Mouse (Mus musculus) spleen, adult 2 months (tissue): Measurements from ENCODE around the gene Gm11037. TPM values are rescaled to one million over a fixed set of nuclear protein-coding genes. Genes with fewer than 3 reads are reported as not detected.

Experiments
- DNase-seq, 2 experiments: peaks; one replicate each; pipeline versions ENCODE4 v3.0.0 to v3.0.0-alpha.2; 2012 to 2021; ENCODE audit warnings: low spot score in 2 of 2, low read depth in 1 of 2
- H3K27ac ChIP-seq: fragments of 200-500 bp; 2 replicates; pipeline ENCODE4 v1.5.1; 2012; ENCODE audit warnings: low read length, inconsistent platforms; ENCODE audit not compliant: insufficient read depth
- H3K27me3 ChIP-seq: fragments of 200-500 bp; 2 replicates; pipeline ENCODE4 v1.6.1; 2012; ENCODE audit warnings: mild to moderate bottlenecking, moderate library complexity, low read length, inconsistent platforms; ENCODE audit not compliant: control insufficient read depth, insufficient read depth
- H3K36me3 ChIP-seq: fragments of 200-500 bp; 2 replicates; pipeline ENCODE4 v1.6.1; 2012; ENCODE audit warnings: mild to moderate bottlenecking, low read length, inconsistent platforms; ENCODE audit not compliant: control insufficient read depth, insufficient read depth
- H3K4me1 ChIP-seq: fragments of 200-500 bp; 2 replicates; pipeline ENCODE4 v1.6.1; 2011; ENCODE audit warnings: inconsistent platforms; ENCODE audit not compliant: control insufficient read depth, insufficient read depth, insufficient read length
- H3K4me3 ChIP-seq: fragments of 200-500 bp; 2 replicates; pipeline ENCODE4 v1.5.1; 2011; ENCODE audit warnings: mild to moderate bottlenecking, inconsistent platforms; ENCODE audit not compliant: insufficient read depth, insufficient read length; ENCODE audit errors: extremely low read depth
- CTCF ChIP-seq: fragments of 200-500 bp; IDR thresholded peaks from 2 replicates; pipeline ENCODE4 v1.5.1; 2011; ENCODE audit warnings: mild to moderate bottlenecking, inconsistent platforms; ENCODE audit not compliant: insufficient read depth, insufficient read length, insufficient replicate concordance; ENCODE audit errors: extremely low read depth
- POLR2A ChIP-seq: fragments of 200-500 bp; IDR thresholded peaks from 2 replicates; pipeline ENCODE4 v1.6.1; 2011; ENCODE audit warnings: low read depth, low read length, inconsistent platforms
- whole genome bisulfite sequencing: fragments of 180-500 bp; shearing (Covaris S2); methylation state at CpG from one replicate; pipeline ENCODE4 v1.1.7; 2018; 5-methylcytosine and 5-hydroxymethylcytosine counted together
- polyA plus RNA-seq: library from polyadenylated mRNA; depleted of rRNA; stranded (reverse); fragments of >200 nt; gene quantifications from 2 replicates; pipeline ENCODE4 v1.2.3, GENCODE M21; 2012

Gm11037 gene
- polyA plus RNA-seq, 1 experiment = not detected

DNA sequence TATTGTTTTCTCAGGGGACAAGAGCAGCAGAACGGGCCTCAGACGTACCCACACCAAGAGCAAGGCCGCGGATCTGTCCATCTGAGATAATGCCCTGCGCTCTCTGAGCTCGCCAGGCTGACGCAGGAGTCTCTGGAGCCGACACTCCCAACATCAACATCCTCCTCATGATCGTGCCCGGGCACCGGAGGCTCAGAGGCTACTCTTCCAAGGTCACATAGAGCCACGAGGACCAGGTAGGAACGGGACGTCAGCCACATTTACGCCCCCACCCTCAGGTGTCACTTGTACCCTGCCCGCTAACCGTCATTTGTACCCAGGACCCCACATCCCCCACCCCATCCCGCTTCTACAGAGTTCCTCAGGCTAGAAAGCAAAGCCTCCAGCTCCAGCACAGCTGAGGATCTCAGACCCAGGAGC is 26.2 kb downstream of the Gm11037 start:
- H3K36me3 ChIP-seq = no peaks in the 10 kb centered on the region; the same call in 1 of the 2 replicates
- 1% methylated on average over 18 of the region's 18 CpGs for WGBS
- no peaks in the 10 kb centered on the region for H3K27me3 ChIP-seq
- DNase-seq = no peak
- H3K4me3 ChIP-seq = peak overlapping the region; percentile 67
- TF ChIP-seq CTCF = no peak
- no peak for TF ChIP-seq POLR2A
- H3K4me1 ChIP-seq = peaks cover 3% of the 10 kb centered on the region; the same call in 1 of the 2 replicates
- H3K27ac ChIP-seq = peak overlapping the region; percentile 35; the same call in 1 of the 2 replicates

DNA sequence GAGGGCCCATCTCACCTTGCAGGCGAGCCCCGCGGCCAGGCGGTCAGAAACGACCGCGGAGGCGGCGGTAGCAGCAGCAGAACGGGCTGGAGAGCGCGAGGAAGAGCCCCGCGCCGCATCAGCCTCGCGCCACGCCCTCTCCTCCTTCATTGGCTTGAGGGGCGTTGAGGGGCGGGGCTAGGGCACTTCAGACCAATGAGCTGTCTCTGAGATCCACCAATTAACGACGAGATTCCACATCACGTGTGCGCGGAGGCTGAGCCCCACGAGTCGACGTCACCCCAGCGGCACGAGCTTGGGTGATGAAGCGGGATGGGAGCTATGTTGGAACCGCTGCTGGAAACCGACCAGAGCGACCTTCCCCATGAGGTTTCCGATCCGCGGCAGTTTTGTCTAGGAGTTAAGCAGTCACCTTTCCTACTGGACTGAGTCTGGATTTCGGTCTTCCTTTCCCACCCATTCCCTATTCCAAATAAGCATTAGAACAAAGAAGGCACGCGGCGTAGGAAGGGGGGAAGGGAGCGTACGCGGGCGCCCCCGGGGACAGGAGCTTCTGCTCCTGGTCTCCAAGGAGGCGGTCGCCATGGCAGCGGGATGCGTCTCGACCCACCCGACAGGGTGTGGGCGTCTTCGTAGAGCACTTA is 26.8 kb downstream of the Gm11037 start, which contains the start of gene 1700037H04Rik:
Gene 1700037H04Rik, minus strand, starts transcription at position 144 of the 644 bp plus-strand sequence.
- H3K27ac ChIP-seq = peak within 1 kb of the TSS; percentile 35; the same call in 1 of the 2 replicates
- no peaks in the 10 kb centered on the region; the same call in 1 of the 2 replicates for H3K36me3 ChIP-seq
- H3K4me3 ChIP-seq = peak within 1 kb of the TSS; percentile 67
- WGBS = under 1% methylated on average over 54 of the region's 54 CpGs
- peak; percentile 96 to 97 for DNase-seq
- peaks cover 3% of the 10 kb centered on the region; the same call in 1 of the 2 replicates for H3K4me1 ChIP-seq
- peak; percentile 67; the same call in 1 of the 2 replicates for TF ChIP-seq POLR2A
- TF ChIP-seq CTCF = no peak
- no peaks in the 10 kb centered on the region for H3K27me3 ChIP-seq

DNA sequence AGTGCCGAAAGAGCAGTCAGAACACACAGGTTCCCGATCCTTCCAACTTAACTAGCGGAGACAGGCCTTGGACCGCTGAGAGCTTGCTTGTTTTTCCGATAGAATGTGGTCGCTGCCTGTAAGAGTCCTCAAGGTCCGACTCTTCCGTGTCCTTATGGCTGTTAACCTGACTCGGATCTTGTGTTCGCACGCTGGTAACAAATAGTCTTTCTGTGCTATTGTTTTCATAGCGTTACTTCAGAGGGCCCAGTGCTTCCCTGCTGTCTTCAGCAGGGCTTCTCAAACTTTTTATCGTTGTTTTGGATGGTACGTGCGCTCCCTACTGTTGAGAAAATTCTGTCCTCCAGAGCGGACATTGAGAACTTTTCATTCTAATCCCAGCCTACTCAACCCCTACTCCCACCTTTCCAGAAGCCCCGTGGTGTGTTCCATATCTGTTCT is 27.4 kb downstream of the Gm11037 start:
- no peak for TF ChIP-seq POLR2A
- no peak for TF ChIP-seq CTCF
- DNase-seq = peak in 1 of 2 experiments; percentile 18
- H3K27ac ChIP-seq = no peak overlapping the region; the same call in 1 of the 2 replicates
- H3K36me3 ChIP-seq = no peaks in the 10 kb centered on the region; the same call in 1 of the 2 replicates
- WGBS = 3% methylated on average over 17 of the region's 17 CpGs
- H3K27me3 ChIP-seq = no peaks in the 10 kb centered on the region
- H3K4me3 ChIP-seq = peak overlapping the region; percentile 63
- peaks cover 3% of the 10 kb centered on the region; the same call in 1 of the 2 replicates for H3K4me1 ChIP-seq

DNA sequence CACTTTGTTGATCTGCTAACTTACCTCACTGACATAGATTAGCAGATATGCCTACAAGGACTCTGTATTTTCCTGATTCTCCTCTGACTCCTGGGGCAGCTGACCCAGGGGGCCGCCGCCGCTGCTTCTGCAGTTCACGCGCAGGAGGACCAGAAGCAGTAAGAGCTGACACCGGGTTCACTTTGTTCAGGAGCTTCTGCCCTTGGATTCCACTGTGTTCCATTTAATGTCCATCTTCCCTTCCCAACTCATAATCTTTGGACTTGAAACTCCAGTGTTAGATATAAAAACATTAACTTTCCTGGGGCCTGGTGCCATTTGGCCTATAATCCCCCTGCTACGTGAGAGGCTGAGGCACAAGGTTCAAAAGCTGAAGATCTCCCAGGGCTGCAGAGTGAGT is 30.6 kb downstream of the Gm11037 start:
- H3K4me1 ChIP-seq = peaks cover 3% of the 10 kb centered on the region; the same call in 1 of the 2 replicates
- H3K36me3 ChIP-seq = no peaks in the 10 kb centered on the region
- no peak for DNase-seq
- TF ChIP-seq POLR2A (no peak), CTCF (no peak)
- H3K27me3 ChIP-seq = no peaks in the 10 kb centered on the region
- 92% methylated on average over 7 of the region's 7 CpGs for WGBS
- H3K27ac ChIP-seq = no peak overlapping the region
- no peak overlapping the region for H3K4me3 ChIP-seq

DNA sequence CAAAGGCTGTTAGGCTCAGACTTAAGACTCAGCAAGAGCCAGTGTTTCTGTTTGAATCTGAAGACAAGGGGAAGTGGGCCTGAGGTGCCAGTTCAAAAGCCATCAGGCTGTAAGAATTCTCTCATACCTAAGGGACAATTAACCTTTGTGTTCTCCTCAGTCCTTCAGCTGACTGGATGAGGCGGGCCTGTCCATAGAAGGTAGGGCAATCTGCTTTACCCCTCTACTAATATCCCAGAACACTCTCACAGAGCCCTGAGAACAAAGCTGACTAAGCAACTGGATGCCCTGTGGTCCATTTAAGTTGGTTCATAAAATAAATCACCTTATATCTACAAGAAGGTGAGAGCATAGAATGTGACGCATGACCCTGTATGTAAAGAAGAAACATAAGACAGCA is 32.9 kb downstream of the Gm11037 start:
- Histone ChIP-seq H3K36me3 (no peaks in the 10 kb centered on the region), H3K4me3 (no peak overlapping the region), H3K27me3 (no peaks in the 10 kb centered on the region), H3K4me1 (no peaks in the 10 kb centered on the region), H3K27ac (no peak overlapping the region)
- 94% methylated on average over 2 of the region's 2 CpGs for WGBS
- TF ChIP-seq POLR2A (no peak), CTCF (no peak)
- DNase-seq = no peak

DNA sequence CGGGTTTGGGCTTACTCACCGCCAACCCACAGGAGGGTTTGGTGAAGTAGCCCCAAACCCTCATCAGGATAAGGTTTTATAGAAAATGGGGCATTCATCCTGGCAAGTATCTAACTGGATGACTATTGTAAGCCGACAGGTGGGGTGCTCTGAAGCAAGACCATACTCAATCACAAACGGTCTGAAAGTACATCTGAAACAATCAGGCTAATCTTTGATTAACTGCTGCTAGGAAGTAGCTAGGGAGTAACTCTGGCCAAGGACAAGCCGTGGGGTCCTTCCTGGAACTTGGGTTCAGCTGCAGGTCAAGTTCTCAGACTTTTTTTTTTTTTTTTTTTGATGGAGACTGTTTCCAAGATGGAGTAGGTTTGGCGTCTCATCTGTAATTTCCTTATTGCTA is 34.7 kb downstream of the Gm11037 start:
- TF ChIP-seq POLR2A (no peak), CTCF (no peak)
- peaks cover 7% of the 10 kb centered on the region for H3K27me3 ChIP-seq
- H3K27ac ChIP-seq = no peak overlapping the region
- H3K4me3 ChIP-seq = no peak overlapping the region
- H3K4me1 ChIP-seq = 0 out of 2 replicates have a peak, but pooled peaks cover 3% of the 10 kb centered on the region
- no peaks in the 10 kb centered on the region for H3K36me3 ChIP-seq
- no peak for DNase-seq
- 75% methylated on average over 6 of the region's 6 CpGs for WGBS

DNA sequence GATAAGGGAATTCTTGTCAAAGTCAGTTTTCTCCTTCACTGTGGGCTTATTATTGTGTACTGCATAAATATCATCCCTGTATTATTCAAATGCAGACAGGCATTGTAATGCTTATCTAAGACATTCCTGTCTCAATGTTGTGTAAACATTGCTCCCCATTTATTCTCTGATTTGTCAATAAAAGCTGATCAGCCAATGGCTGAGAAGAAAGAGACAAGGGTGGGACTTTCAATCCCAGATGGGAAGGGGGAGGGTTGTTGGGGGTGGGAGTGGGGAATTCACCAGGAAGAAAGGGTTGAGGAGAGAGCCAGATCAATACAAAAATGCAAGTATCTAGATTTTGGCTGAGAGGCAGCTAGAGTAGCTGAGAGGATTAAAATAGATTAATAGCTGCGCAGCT is 35.6 kb downstream of the Gm11037 start:
- Histone ChIP-seq H3K36me3 (no peaks in the 10 kb centered on the region), H3K4me3 (no peak overlapping the region), H3K27ac (no peak overlapping the region), H3K27me3 (peaks cover 7% of the 10 kb centered on the region), H3K4me1 (0 out of 2 replicates have a peak, but pooled peaks cover 3% of the 10 kb centered on the region)
- TF ChIP-seq CTCF = no peak
- no peak for TF ChIP-seq POLR2A
- WGBS = 95% methylated on average over 1 of the region's 1 CpGs
- no peak for DNase-seq
